16 mouse cellular contexts compared by ENCODE assay signal in genomic region chr1:110215956-110216355, GRCm38 (mm10).
A peak's percentile ranks its signal among the peaks of the same experiment; 100 is the strongest.
DNase-seq lines count a peak whose midpoint lies in the region; ATAC-seq lines count a peak whose summit lies in the region.
"Had no signal": no experiment of that assay in that cellular context is flagged by ENCODE, and none has a peak within 500 bp of the region (broad histone marks: within the 10 kb centered on the region; RNA-seq: fewer than 3 reads in every experiment).

No protein-coding gene starts in this region.

- intact Hi-C loops in left cerebral cortex, postnatal 4 days (cut with DNase I), result no loop called here
- intact Hi-C loops in left cerebral cortex, postnatal 14 days (cut with DNase I), result no loop called here

- no peak for ATAC-seq in granulocyte monocyte progenitor cell, adult 5-6 weeks (replicated peaks; ENCODE audit: poor library complexity, severe bottlenecking)
- ATAC-seq: activated CD4-positive, CD25-positive, alpha-beta regulatory T cell, adult 4 months; forebrain, embryonic 15.5 days; intestine, postnatal 0 days; Patski had no signal

- DNase-seq in cerebellum, adult 9-11 months, result peak; percentile 2
- no peak for DNase-seq in cerebellum, adult 11 months
- peak; percentile 13 for DNase-seq in left cerebral cortex, postnatal 4 days
- DNase-seq in left cerebral cortex, postnatal 14 days (ENCODE audit: low spot score in 2 of 2), result no peak
- DNase-seq in brain, adult 2 months (ENCODE audit: low read depth, low spot score), result peak; percentile 14
- peak; percentile 9 to 19 for DNase-seq in cerebellum, postnatal 36 days
- no peak for DNase-seq in gastrocnemius, postnatal 10 days
- DNase-seq: adrenal gland, postnatal 14 days; heart, adult 2 months; heart, postnatal 14 days; kidney, adult 8-10 months had no signal

Comparison
In these comparisons a context has a peak if more than half of its experiments do, and no peak if none do; other contexts are left out.
1. DNase-seq: peak in cerebellum, adult 9-11 months (single experiment), left cerebral cortex, postnatal 4 days (single experiment), brain, adult 2 months (single experiment) and cerebellum, postnatal 36 days (2 of 2); none in cerebellum, adult 11 months (single experiment), left cerebral cortex, postnatal 14 days (0 of 2) and gastrocnemius, postnatal 10 days (single experiment).